Mouse (Mus musculus): ENCODE results near the gene Lamtor3. TPM values are rescaled to one million over a fixed set of nuclear protein-coding genes. Genes with fewer than 3 reads are reported as not detected.
A peak's percentile ranks its signal among the peaks of the same experiment; 100 is the strongest.
"Not testable (repeated sequence)": the region's sequence is repeated elsewhere in the genome, so short reads cannot be mapped to it uniquely, and the experiment has no call there.

Lamtor3 gene
- polyA plus RNA-seq, 1 experiment from 2014 or later = 106 TPM

- Histone ChIP-seq H3K4me3 (ENCODE audit: low read depth, low read length) (no peak overlapping the region), H3K9me3 (ENCODE audit: control insufficient read depth, low read length) (no peaks in the 10 kb centered on the region), H3K27ac (replicated peaks) (no peak overlapping the region), H3K36me3 (ENCODE audit: control insufficient read depth, insufficient read depth, low read length) (no peaks in the 10 kb centered on the region), H3K4me2 (replicated peaks; ENCODE audit: low read depth) (no peak overlapping the region), H3K9ac (ENCODE audit: low read length) (no peak overlapping the region), H3K27me3 (ENCODE audit: control insufficient read depth, insufficient read depth, low read length) (no peaks in the 10 kb centered on the region), H3K4me1 (replicated peaks; ENCODE audit: control insufficient read depth, insufficient read depth) (no peaks in the 10 kb centered on the region)
- DNase-seq (ENCODE audit: low spot score) = no peak
- TF ChIP-seq EP300 (optimal IDR thresholded peaks at IDR 0.05) = no peak
- no peak for TF ChIP-seq CTCF (IDR thresholded peaks at IDR 0.05; ENCODE audit: low read depth)
- WGBS = 78% methylated on average over 6 of the region's 6 CpGs
- ATAC-seq (ENCODE audit: low FRiP score, low TSS enrichment) = no peak
Observed at GRCm38 (mm10) chr3:137943737-137944154, 25.4 kb downstream of the Lamtor3 start.

- 78% methylated on average over 3 of the region's 3 CpGs for WGBS
- Histone ChIP-seq H3K4me2 (replicated peaks; ENCODE audit: low read depth) (no peak overlapping the region), H3K9me3 (ENCODE audit: control insufficient read depth, low read length) (no peaks in the 10 kb centered on the region), H3K9ac (ENCODE audit: low read length) (no peak overlapping the region), H3K4me1 (replicated peaks; ENCODE audit: control insufficient read depth, insufficient read depth) (no peaks in the 10 kb centered on the region), H3K4me3 (ENCODE audit: low read depth, low read length) (no peak overlapping the region), H3K36me3 (ENCODE audit: control insufficient read depth, insufficient read depth, low read length) (no peaks in the 10 kb centered on the region), H3K27me3 (ENCODE audit: control insufficient read depth, insufficient read depth, low read length) (no peaks in the 10 kb centered on the region), H3K27ac (replicated peaks) (no peak overlapping the region)
- DNase-seq (ENCODE audit: low spot score) (no peak), ATAC-seq (ENCODE audit: low FRiP score, low TSS enrichment) (no peak)
- TF ChIP-seq EP300 (optimal IDR thresholded peaks at IDR 0.05) = no peak
- TF ChIP-seq CTCF (IDR thresholded peaks at IDR 0.05; ENCODE audit: low read depth) = no peak
Observed at GRCm38 (mm10) chr3:137946827-137947226, 28.5 kb downstream of the Lamtor3 start.

DNA sequence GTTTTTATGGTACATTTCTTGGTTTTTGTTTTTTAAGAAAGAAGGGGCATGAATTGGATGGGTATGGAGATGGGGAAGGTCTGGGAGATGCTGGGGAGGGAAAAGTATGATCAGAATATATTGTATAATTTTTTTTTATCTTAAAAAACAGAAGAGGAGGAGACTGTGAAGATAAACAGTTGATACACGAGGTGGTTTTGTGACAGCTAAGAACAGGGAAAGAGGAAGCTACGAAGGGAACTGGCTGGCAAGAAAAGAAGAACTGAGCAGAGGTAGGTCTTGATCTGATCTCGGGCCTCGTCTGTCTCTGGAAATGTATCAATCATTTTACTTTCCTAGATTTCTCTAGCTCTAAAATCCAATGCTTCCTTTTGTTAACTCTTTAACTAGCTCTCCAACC lies 29.2 kb downstream of the Lamtor3 start:
- TF ChIP-seq CTCF (IDR thresholded peaks at IDR 0.05; ENCODE audit: low read depth) (no peak), EP300 (optimal IDR thresholded peaks at IDR 0.05) (no peak)
- Histone ChIP-seq H3K4me1 (replicated peaks; ENCODE audit: control insufficient read depth, insufficient read depth) (no peaks in the 10 kb centered on the region), H3K27me3 (ENCODE audit: control insufficient read depth, insufficient read depth, low read length) (no peaks in the 10 kb centered on the region), H3K36me3 (ENCODE audit: control insufficient read depth, insufficient read depth, low read length) (no peaks in the 10 kb centered on the region), H3K4me2 (replicated peaks; ENCODE audit: low read depth) (no peak overlapping the region), H3K9ac (ENCODE audit: low read length) (no peak overlapping the region), H3K9me3 (ENCODE audit: control insufficient read depth, low read length) (no peaks in the 10 kb centered on the region), H3K27ac (replicated peaks) (no peak overlapping the region), H3K4me3 (ENCODE audit: low read depth, low read length) (no peak overlapping the region)
- WGBS = 74% methylated on average over 4 of the region's 4 CpGs
- DNase-seq (ENCODE audit: low spot score) = no peak
- ATAC-seq (ENCODE audit: low FRiP score, low TSS enrichment) = no peak

GRCm38 (mm10) chr3:137950191-137950885 lies 32.0 kb downstream of the Lamtor3 start:
- Histone ChIP-seq H3K9me3 (ENCODE audit: control insufficient read depth, low read length) (no peaks in the 10 kb centered on the region), H3K9ac (ENCODE audit: low read length) (no peak overlapping the region), H3K27me3 (ENCODE audit: control insufficient read depth, insufficient read depth, low read length) (no peaks in the 10 kb centered on the region), H3K4me3 (ENCODE audit: low read depth, low read length) (no peak overlapping the region), H3K4me2 (replicated peaks; ENCODE audit: low read depth) (no peak overlapping the region), H3K36me3 (ENCODE audit: control insufficient read depth, insufficient read depth, low read length) (no peaks in the 10 kb centered on the region), H3K27ac (replicated peaks) (no peak overlapping the region), H3K4me1 (replicated peaks; ENCODE audit: control insufficient read depth, insufficient read depth) (peaks cover 4% of the 10 kb centered on the region; the same call in 1 of the 2 replicates)
- no peak for ATAC-seq (ENCODE audit: low FRiP score, low TSS enrichment)
- no peak for DNase-seq (ENCODE audit: low spot score)
- no peak for TF ChIP-seq CTCF (IDR thresholded peaks at IDR 0.05; ENCODE audit: low read depth)
- no peak for TF ChIP-seq EP300 (optimal IDR thresholded peaks at IDR 0.05)
- WGBS = 83% methylated on average over 10 of the region's 10 CpGs

GRCm38 (mm10) chr3:137951302-137951701 lies 33.0 kb downstream of the Lamtor3 start:
- H3K4me3 ChIP-seq (ENCODE audit: low read depth, low read length); H3K9ac ChIP-seq (ENCODE audit: low read length); H3K36me3 ChIP-seq (ENCODE audit: control insufficient read depth, insufficient read depth, low read length); H3K4me2 ChIP-seq (replicated peaks; ENCODE audit: low read depth); ATAC-seq (ENCODE audit: low FRiP score, low TSS enrichment); H3K4me1 ChIP-seq (replicated peaks; ENCODE audit: control insufficient read depth, insufficient read depth); H3K9me3 ChIP-seq (ENCODE audit: control insufficient read depth, low read length); H3K27ac ChIP-seq (replicated peaks); DNase-seq (ENCODE audit: low spot score); H3K27me3 ChIP-seq (ENCODE audit: control insufficient read depth, insufficient read depth, low read length): not testable (repeated sequence)
- WGBS = 88% methylated on average over 3 of the region's 3 CpGs

- Histone ChIP-seq H3K27me3 (ENCODE audit: control insufficient read depth, insufficient read depth, low read length) (no peaks in the 10 kb centered on the region), H3K4me2 (replicated peaks; ENCODE audit: low read depth) (no peak overlapping the region), H3K36me3 (ENCODE audit: control insufficient read depth, insufficient read depth, low read length) (no peaks in the 10 kb centered on the region), H3K4me3 (ENCODE audit: low read depth, low read length) (no peak overlapping the region), H3K9ac (ENCODE audit: low read length) (no peak overlapping the region), H3K4me1 (replicated peaks; ENCODE audit: control insufficient read depth, insufficient read depth) (peaks cover 4% of the 10 kb centered on the region; the same call in 1 of the 2 replicates), H3K27ac (replicated peaks) (peak overlapping the region; percentile 42; the same call in 1 of the 2 replicates), H3K9me3 (ENCODE audit: control insufficient read depth, low read length) (no peaks in the 10 kb centered on the region)
- ATAC-seq (ENCODE audit: low FRiP score, low TSS enrichment) = no peak; the same call in 1 of the 2 replicates
- no peak for TF ChIP-seq EP300 (optimal IDR thresholded peaks at IDR 0.05)
- no peak for TF ChIP-seq CTCF (IDR thresholded peaks at IDR 0.05; ENCODE audit: low read depth)
- WGBS = 37% methylated on average over 7 of the region's 7 CpGs
- DNase-seq (ENCODE audit: low spot score) = no peak
Observed at GRCm38 (mm10) chr3:137951819-137952218, 33.5 kb downstream of the Lamtor3 start.
